Mouse (Mus musculus) left cerebral cortex, postnatal 25 days (tissue): ENCODE data around the gene Trpc3. TPM values are rescaled to one million over a fixed set of nuclear protein-coding genes. Genes with fewer than 3 reads are reported as not detected.
"Not testable (repeated sequence)": the region's sequence is repeated elsewhere in the genome, so short reads cannot be mapped to it uniquely, and the experiment has no call there.

Experiments used
- DNase-seq, 2 experiments: peaks; one replicate each; pipeline ENCODE4 v3.0.0; 2022; ENCODE audit warnings: low spot score in 2 of 2, mixed read lengths in 1 of 2
- intact Hi-C: fragments of 180-260 bp; cut with DNase I; formaldehyde crosslinking; loops from one replicate; pipeline ENCODE4 v1.15.1; 2025
- total RNA-seq, 2 experiments: library from RNA; stranded (reverse); gene quantifications; 2 replicates each; pipeline ENCODE4 v1.2.3; 2021

Gene Trpc3
- total RNA-seq, 2 experiments from 2014 or later, result 19.8 to 23.0 TPM

GRCm38 (mm10) chr3:36612687-36613086 lies 77.3 kb downstream of the Trpc3 start:
- peak; percentile 7 to 18 for DNase-seq
- intact Hi-C loops, result loop anchor here (1.0 kb wide), 1 partner anchor 40 kb away; the partner anchor contains the start of gene Ccna2

DNA sequence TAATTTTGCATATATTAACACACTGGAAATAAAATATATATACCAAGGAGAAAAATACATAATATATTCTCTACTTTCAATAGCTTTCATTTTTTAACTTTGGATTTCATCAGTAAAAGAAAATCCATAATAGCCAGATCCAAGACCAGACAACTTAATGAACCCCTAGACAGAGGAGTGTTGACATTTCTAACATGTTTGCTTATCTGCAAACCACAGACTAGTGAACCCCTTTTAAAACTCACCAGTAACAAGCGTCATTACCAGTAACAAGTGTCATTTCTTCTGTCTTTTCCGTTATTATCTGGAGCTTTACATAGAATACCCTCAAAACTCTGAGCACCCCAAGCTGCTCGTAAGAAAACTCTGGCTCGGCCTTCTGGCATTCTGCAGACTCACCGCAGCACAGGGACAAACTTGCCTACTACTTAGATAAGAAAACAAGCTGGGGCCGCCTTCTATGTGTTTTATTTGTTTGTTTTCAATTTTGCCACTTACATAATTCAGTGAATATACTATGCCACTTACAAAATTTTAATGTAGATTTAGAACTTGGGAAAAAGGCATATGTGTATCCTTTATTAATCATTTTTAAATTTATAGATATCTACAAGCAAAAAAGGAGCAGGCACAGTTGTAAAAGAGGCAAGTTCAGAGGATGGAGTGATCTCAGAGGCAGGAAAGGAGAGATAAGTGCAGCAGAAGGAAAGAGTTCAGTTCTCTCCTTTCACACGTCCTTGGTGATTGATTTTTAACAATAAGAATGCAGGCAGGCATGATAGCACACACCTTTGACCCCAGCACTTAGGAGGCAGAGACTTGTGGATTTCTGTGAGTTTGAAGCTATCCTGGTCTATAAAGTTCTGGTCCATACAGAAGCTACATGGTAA lies 83.8 kb downstream of the Trpc3 start:
- intact Hi-C loops, result no loop called here
- DNase-seq, result no peak

GRCm38 (mm10) chr3:36599773-36600172 lies 90.2 kb downstream of the Trpc3 start:
- intact Hi-C loops, DNase-seq: not testable (repeated sequence)

GRCm38 (mm10) chr3:36598811-36599210 lies 91.2 kb downstream of the Trpc3 start:
- intact Hi-C loops, result no loop called here
- no peak for DNase-seq

GRCm38 (mm10) chr3:36571827-36572378 lies 118.1 kb downstream of the Trpc3 start, which contains the start of gene Ccna2:
TSS of gene Ccna2 (minus strand) at chr3:36572150.
- peak; percentile 96 to 99 for DNase-seq
- intact Hi-C loops, result loop anchor here (1.0 to 2.0 kb wide), 2 partner anchors 19 to 41 kb away; partner anchors contain the start of genes Bbs7 and Exosc9

DNA sequence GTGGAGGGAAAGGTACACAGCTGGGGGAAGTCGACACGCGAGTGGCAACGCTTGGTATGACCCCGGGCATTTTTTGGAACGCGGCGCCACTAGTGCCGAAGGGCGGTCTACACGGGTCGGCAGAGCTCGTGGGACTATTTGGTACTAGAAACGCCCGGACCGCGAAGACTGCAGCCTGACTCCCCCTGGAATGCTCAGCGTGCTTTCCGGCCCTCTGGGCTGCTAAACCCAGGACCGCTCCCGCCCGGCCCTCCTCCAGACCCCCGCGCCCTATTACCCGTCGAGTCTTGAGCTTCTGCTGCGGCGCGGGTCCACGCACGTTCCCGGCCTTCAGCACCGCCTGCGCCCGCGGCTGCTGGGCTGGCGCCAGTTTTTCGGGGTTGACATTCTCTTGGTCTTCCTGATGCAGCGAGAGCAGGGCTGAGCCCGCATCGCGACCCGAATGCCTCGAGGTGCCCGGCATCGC lies 118.6 kb downstream of the Trpc3 start:
- no peak for DNase-seq
- intact Hi-C loops, result loop anchor here (2.0 kb wide), 1 partner anchor 19 kb away; the partner anchor contains the start of gene Exosc9

Other genes starting within 250 kb of the Trpc3 start
- gene Anxa5, start 214.3 kb downstream of the Trpc3 start, total RNA-seq, result 10 to 100 TPM; 59.6 to 78.3 TPM
- gene 1810062G17Rik, start 214.2 kb downstream of the Trpc3 start, total RNA-seq, result not detected
- gene Gm11549, start 168.4 kb downstream of the Trpc3 start, total RNA-seq, result 10 to 100 TPM; 34.3 to 41.5 TPM
- gene Exosc9, start 137.6 kb downstream of the Trpc3 start, total RNA-seq, result 10 to 100 TPM; 38.7 to 44.6 TPM
- 1 to 10 TPM; 1.4 to 1.7 TPM for gene Ccna2, start 118.0 kb downstream of the Trpc3 start, total RNA-seq
- 10 to 100 TPM; 13.3 to 18.8 TPM for gene Bbs7, start 76.7 kb downstream of the Trpc3 start, total RNA-seq
- 100 to 1,000 TPM; 112 to 122 TPM for gene 4932438A13Rik, start 172.9 kb upstream of the Trpc3 start, total RNA-seq